Mouse (Mus musculus): ENCODE results near the gene Reg1. TPM values are rescaled to one million over a fixed set of nuclear protein-coding genes. Genes with fewer than 3 reads are reported as not detected.
"Not testable (repeated sequence)": the region's sequence is repeated elsewhere in the genome, so short reads cannot be mapped to it uniquely, and the experiment has no call there.

The Reg1 gene
- not detected for total RNA-seq (2021)

- DNase-seq, result not testable (repeated sequence)
Measured at GRCm38 (mm10) chr6:78422411-78422810, at the start of gene Reg1. Gene Reg1 (plus strand): TSS chr6:78422711.

GRCm38 (mm10) chr6:78378765-78379164 is 43.7 kb upstream of the Reg1 start, which contains the start of gene Reg3d:
Gene Reg3d (minus strand): TSS chr6:78378865.
- no peak for DNase-seq

- DNase-seq, result no peak
Measured at GRCm38 (mm10) chr6:78380409-78380808, 42.1 kb upstream of the Reg1 start, which contains the start of gene Reg3a. Gene Reg3a (plus strand): TSS chr6:78380709.

GRCm38 (mm10) chr6:78385609-78386008 is 36.9 kb upstream of the Reg1 start:
- no peak for DNase-seq

- DNase-seq, result not testable (repeated sequence)
Measured at GRCm38 (mm10) chr6:78395323-78395722, 27.2 kb upstream of the Reg1 start, which contains the start of gene Reg2. Gene Reg2 (plus strand): TSS chr6:78395623.

- DNase-seq, result no peak
Measured at GRCm38 (mm10) chr6:78425497-78425896, 3.0 kb downstream of the Reg1 start.

GRCm38 (mm10) chr6:78447202-78447601 is 24.7 kb downstream of the Reg1 start:
- no peak for DNase-seq

- no peak for DNase-seq
Measured at GRCm38 (mm10) chr6:78448409-78448808, 25.9 kb downstream of the Reg1 start.

GRCm38 (mm10) chr6:78452804-78453203 is 30.3 kb downstream of the Reg1 start:
- no peak for DNase-seq

- peak; percentile 60 for DNase-seq
Measured at GRCm38 (mm10) chr6:78460191-78460825, 37.8 kb downstream of the Reg1 start.

GRCm38 (mm10) chr6:78462360-78462759 is 39.8 kb downstream of the Reg1 start:
- DNase-seq, result no peak

GRCm38 (mm10) chr6:78463266-78463665 is 40.8 kb downstream of the Reg1 start:
- no peak for DNase-seq

GRCm38 (mm10) chr6:78468772-78469171 is 46.3 kb downstream of the Reg1 start, which contains the start of gene Reg3g:
Gene Reg3g (minus strand): TSS chr6:78468872.
- DNase-seq, result no peak

- DNase-seq, result no peak
Measured at GRCm38 (mm10) chr6:78469287-78469686, 46.8 kb downstream of the Reg1 start.

Other genes with a start within 250 kb of the Reg1 start
- gene Reg3b, start 52.1 kb upstream of the Reg1 start, total RNA-seq (2021), result under 1 TPM in 1 of 2 experiments, not detected in 1; 0.67 TPM
- gene Reg3d, start 43.8 kb upstream of the Reg1 start, total RNA-seq (2021), result not detected
- gene Reg3a, start 42.0 kb upstream of the Reg1 start, total RNA-seq (2021), result not detected
- not detected for gene Reg2, start 27.1 kb upstream of the Reg1 start, total RNA-seq (2021)
- not detected for gene Reg3g, start 46.2 kb downstream of the Reg1 start, total RNA-seq (2021)

All from layer of hippocampus, postnatal 36 days (tissue).